Mouse (Mus musculus) liver, postnatal 0 days (tissue): ENCODE results near the gene Chpf.

ENCODE experiments used
- CTCF ChIP-seq: sonication (generic); IDR thresholded peaks from 2 replicates; pipeline ENCODE4 v1.5.1; 2016; ENCODE audit warnings: antibody characterized with exemption, low read depth
- EP300 ChIP-seq: IDR thresholded peaks from 2 replicates; pipeline ENCODE4 v1.6.1; 2016; ENCODE audit warnings: antibody characterized with exemption, low read depth, mild to moderate bottlenecking

DNA sequence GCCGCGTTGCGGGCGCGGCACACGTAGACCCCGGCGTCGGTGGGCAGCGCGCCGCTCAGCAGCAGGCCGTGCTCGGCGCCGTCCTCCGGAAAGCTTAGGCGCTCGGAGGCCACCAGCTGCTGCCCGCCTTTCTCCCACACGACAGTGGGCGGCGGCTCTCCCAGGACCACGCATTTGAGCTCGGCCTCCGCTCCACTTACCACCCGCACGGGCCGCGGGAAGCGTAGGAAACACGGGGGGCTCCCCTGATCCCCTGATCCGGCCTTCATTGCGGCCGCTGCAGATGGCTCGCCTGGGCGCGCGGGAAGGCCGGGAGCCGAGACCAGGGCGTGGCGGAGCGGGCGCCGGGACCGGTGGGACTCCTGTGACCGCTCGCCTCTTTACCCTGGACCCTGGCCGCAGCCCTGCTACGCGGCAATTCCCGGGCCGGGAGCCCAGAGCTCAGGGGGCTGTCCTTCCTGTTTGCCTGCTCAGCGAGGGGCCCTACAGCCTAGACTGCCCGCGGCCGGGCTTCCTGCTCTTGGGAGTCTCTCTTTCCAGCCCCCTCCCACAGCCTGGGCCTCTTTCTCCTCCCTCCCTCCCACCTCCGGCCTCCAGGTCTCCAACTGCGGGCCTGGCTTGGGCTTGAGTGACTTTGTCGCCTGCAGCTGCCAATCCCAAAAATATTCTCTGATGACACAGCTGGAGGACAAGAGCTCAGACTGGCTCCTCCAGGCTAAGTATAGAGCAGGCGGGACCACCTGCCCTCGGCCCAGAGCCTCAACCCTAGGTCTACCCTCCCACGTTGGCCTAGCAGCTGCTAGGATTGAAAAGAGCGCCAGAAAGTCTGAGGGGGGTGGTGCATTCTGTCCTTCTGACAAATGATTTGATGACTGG is 27.1 kb upstream of the Chpf start, which contains the start of gene Obsl1:
- TF ChIP-seq CTCF, result no peak
- no peak for TF ChIP-seq EP300
